Mouse (Mus musculus): ENCODE results near the gene Cd7.
A peak's percentile ranks its signal among the peaks of the same experiment; 100 is the strongest.

GRCm38 (mm10) chr11:121053536-121053935 is 14.3 kb upstream of the Cd7 start:
- peak; percentile 99 for TF ChIP-seq CTCF (IDR thresholded peaks at IDR 0.05; ENCODE audit: low read depth)
- TF ChIP-seq EP300 (IDR thresholded peaks at IDR 0.05; ENCODE audit: low read depth): no peak
